Mouse (Mus musculus) heart, postnatal 0 days (tissue): Measurements from ENCODE around the gene Gatad2a. TPM values are rescaled to one million over a fixed set of nuclear protein-coding genes. Genes with fewer than 3 reads are reported as not detected.
A peak's percentile ranks its signal among the peaks of the same experiment; 100 is the strongest.

Experiments
- ATAC-seq: fragments of 200-750 bp; cut with Nextera tagmentation; 2 replicates; pipeline ENCODE4 v1.8.0; 2017; ENCODE audit warnings: low read depth, moderate number of reproducible peaks, moderate library complexity; ENCODE audit not compliant: insufficient read depth
- DNase-seq: peaks from one replicate; pipeline ENCODE4 v3.0.0-alpha.2; 2016; ENCODE audit warnings: low spot score
- H3K27ac ChIP-seq: fragments of 300-500 bp; sonication (generic); 2 replicates; pipeline ENCODE4 v1.5.1; 2014; ENCODE audit warnings: low read depth, mild to moderate bottlenecking
- H3K27me3 ChIP-seq: fragments of 300-500 bp; sonication (generic); 2 replicates; pipeline ENCODE4 v1.6.1; 2014; ENCODE audit warnings: low read length, mixed read lengths; ENCODE audit not compliant: control insufficient read depth, insufficient read depth
- H3K36me3 ChIP-seq: fragments of 300-500 bp; sonication (generic); replicated peaks from 2 replicates; pipeline ENCODE4 v1.6.1; 2014; ENCODE audit warnings: low read length, mixed read lengths; ENCODE audit not compliant: control insufficient read depth, insufficient read depth
- H3K4me1 ChIP-seq: fragments of 300-500 bp; sonication (generic); 2 replicates; pipeline ENCODE4 v1.6.1; 2014; ENCODE audit warnings: antibody characterized with exemption; ENCODE audit not compliant: control insufficient read depth, insufficient read depth
- H3K4me2 ChIP-seq: fragments of 300-500 bp; sonication (generic); 2 replicates; pipeline ENCODE4 v1.6.1; 2014; ENCODE audit warnings: low read depth, mild to moderate bottlenecking, low read length, moderate library complexity
- H3K4me3 ChIP-seq: fragments of 300-500 bp; sonication (generic); 2 replicates; pipeline ENCODE4 v1.5.1; 2014; ENCODE audit warnings: low read depth, low read length
- H3K9ac ChIP-seq: fragments of 300-500 bp; sonication (generic); replicated peaks from 2 replicates; pipeline ENCODE4 v1.6.1; 2014; ENCODE audit warnings: low read depth, low read length, mixed read lengths
- H3K9me3 ChIP-seq: fragments of 300-500 bp; sonication (generic); replicated peaks from 2 replicates; pipeline ENCODE4 v1.6.1; 2016; ENCODE audit warnings: low read length; ENCODE audit not compliant: control insufficient read depth
- CTCF ChIP-seq: IDR thresholded peaks from 2 replicates; pipeline ENCODE4 v1.5.1; 2016; ENCODE audit warnings: antibody characterized with exemption, control low read depth, low read depth
- EP300 ChIP-seq: IDR thresholded peaks from 2 replicates; pipeline ENCODE4 v1.6.1; 2016; ENCODE audit warnings: antibody characterized with exemption, low read depth
- WGBS: fragments of 180-500 bp; shearing (Covaris S2); extraction: QIAGEN DNeasy Blood & Tissue Kit; methylation state at CpG from one replicate; pipeline ENCODE4 v1.1.7; 2014; 5-methylcytosine and 5-hydroxymethylcytosine counted together
- polyA plus RNA-seq: library from polyadenylated mRNA; unstranded; fragments of >200 nt; fragmentation: Nextera tagmentation; extraction: Ambion mirVana; gene quantifications from 2 replicates; pipeline ENCODE4 v1.2.1, GENCODE M21; 2015
- total RNA-seq: library from RNA; depleted of rRNA; stranded (reverse); fragments of >200 nt; gene quantifications from 2 replicates; pipeline ENCODE4 v1.2.3, GENCODE M21; 2014; ENCODE audit warnings: low replicate concordance

Gatad2a gene
- total and polyA plus RNA-seq, 2 experiments from 2014 or later, result 18.9 to 26.9 TPM

DNA sequence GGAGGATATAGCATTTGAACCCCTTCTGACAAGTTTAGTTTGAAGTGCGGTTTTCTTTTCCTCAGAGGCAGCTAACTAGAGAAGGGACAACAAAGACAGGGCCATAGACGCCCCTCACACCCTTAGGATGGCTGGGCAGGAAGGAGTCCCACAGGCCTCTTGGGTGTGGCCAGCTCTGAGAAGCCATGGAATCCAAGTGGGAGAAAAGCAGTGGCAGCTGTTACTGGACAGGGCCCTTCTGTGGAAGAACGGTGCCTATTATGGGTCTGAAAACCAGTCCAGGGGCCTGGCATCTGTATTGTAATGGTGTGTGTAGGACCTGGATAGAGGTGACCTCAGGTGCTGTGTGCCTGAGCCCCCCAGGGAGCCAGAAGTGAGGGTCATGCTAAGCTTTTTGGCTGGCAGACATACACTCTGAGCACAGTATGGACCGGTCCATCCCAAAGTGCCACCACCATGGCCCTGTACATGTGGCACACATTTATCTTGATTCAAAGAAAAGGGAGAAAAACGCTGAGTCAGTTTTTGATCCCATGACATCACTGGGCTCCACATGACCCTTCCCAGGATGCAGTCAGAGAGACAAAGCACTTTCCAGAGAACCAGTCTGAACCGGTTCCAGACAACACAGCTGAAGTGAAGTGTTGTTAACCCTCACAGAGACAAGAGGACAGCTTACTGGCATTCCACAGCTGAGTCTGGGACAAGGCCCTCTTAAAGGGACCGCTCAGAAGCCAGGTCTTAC, 60.0 kb downstream of the Gatad2a start:
- no peak overlapping the region for H3K4me2 ChIP-seq
- 30% methylated on average over 7 of the region's 7 CpGs for WGBS
- peaks cover 13% of the 10 kb centered on the region for H3K36me3 ChIP-seq
- peak; percentile 96 for DNase-seq
- H3K27me3 ChIP-seq, result no peaks in the 10 kb centered on the region
- no peaks in the 10 kb centered on the region for H3K9me3 ChIP-seq
- TF ChIP-seq EP300, result peak; percentile 54; the same call in 1 of the 2 replicates
- TF ChIP-seq CTCF, result no peak
- H3K4me1 ChIP-seq, result peaks cover 55% of the 10 kb centered on the region
- peak; percentile 94 for ATAC-seq
- no peak overlapping the region for H3K9ac ChIP-seq
- peak overlapping the region; percentile 85 for H3K27ac ChIP-seq
- no peak overlapping the region for H3K4me3 ChIP-seq

GRCm38 (mm10) chr8:69935431-69935830, 60.8 kb downstream of the Gatad2a start:
- Histone ChIP-seq H3K9ac (no peak overlapping the region), H3K36me3 (peaks cover 13% of the 10 kb centered on the region), H3K9me3 (no peaks in the 10 kb centered on the region), H3K4me2 (no peak overlapping the region), H3K4me3 (no peak overlapping the region), H3K27ac (peak overlapping the region; percentile 85), H3K27me3 (no peaks in the 10 kb centered on the region), H3K4me1 (peaks cover 48% of the 10 kb centered on the region)
- TF ChIP-seq CTCF, result no peak
- ATAC-seq (no peak), DNase-seq (no peak)
- 68% methylated on average over 3 of the region's 3 CpGs for WGBS

DNA sequence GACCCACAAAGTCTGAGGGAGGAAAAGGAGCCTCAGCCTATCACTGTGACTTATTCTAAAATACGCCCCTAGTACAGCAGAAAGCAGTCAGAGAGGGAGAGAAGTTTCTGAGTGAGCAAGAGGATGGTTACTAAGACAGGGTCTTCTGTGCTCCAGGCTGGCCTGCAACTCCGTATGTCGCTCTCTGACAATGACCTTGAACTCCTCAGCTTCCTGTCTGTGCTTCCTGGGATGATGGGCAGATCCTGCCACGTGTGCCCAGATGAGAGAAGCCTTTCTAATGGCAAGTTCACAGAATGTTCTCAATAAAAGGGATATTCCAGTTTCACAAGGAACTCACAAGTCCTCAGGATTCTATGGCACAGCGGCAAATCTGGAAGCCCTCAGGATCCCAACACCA, 61.6 kb downstream of the Gatad2a start:
- Histone ChIP-seq H3K4me3 (no peak overlapping the region), H3K4me2 (no peak overlapping the region), H3K27ac (no peak overlapping the region), H3K9me3 (no peaks in the 10 kb centered on the region), H3K27me3 (no peaks in the 10 kb centered on the region), H3K4me1 (peaks cover 40% of the 10 kb centered on the region), H3K9ac (no peak overlapping the region), H3K36me3 (peaks cover 13% of the 10 kb centered on the region)
- no peak for ATAC-seq
- TF ChIP-seq EP300 (no peak), CTCF (no peak)
- no peak for DNase-seq
- 63% methylated on average over 5 of the region's 5 CpGs for WGBS

DNA sequence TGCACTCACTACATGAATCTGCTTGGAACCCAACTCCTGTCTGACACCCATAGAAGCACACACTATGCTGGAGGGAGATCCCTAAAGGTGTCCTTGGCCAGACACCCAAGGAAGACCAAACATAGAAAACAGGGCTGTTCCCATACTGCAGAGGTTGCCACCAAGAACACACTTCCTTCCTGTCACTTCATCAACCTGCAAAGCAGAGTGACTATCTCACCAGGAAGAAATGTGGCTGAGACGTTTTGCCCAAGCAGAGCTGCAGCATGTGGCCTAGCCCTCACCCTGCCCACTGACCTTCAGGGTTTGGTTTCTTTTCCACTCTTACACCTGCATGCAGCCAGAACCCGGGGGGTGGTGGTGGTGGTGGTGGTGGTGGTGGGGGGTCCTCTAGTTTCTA, 62.4 kb downstream of the Gatad2a start:
- ATAC-seq, result no peak
- H3K4me1 ChIP-seq, result peaks cover 34% of the 10 kb centered on the region

DNA sequence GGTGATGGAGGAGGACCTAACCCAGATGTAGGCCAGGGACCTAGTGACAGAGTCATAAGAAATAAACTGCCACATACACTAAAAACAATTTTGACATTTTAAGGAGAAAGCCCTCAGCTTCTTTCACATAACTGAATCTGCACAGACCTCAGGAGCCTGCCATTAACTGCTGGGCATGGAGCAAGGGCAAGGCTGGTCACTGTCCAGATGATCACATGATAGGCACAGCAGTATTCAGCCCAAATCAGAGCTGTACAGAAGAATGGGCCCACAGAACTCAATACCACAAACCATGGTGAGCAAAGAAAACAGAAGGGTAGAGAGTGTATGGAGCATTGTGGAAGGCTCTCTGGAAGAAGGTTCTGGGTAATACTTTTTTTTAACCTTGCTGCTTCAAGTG, 69.3 kb downstream of the Gatad2a start:
- no peak overlapping the region for H3K4me3 ChIP-seq
- H3K9ac ChIP-seq, result no peak overlapping the region
- no peak for TF ChIP-seq CTCF
- no peak for TF ChIP-seq EP300
- no peaks in the 10 kb centered on the region for H3K27me3 ChIP-seq
- peaks cover 9% of the 10 kb centered on the region; the same call in 1 of the 2 replicates for H3K36me3 ChIP-seq
- ATAC-seq (no peak), DNase-seq (no peak)
- no peak overlapping the region for H3K4me2 ChIP-seq
- H3K4me1 ChIP-seq, result no peaks in the 10 kb centered on the region; the same call in 1 of the 2 replicates
- H3K27ac ChIP-seq, result no peak overlapping the region
- H3K9me3 ChIP-seq, result no peaks in the 10 kb centered on the region

More for the DNA sequence above, 62.4 kb downstream of the Gatad2a start:
- 33% methylated on average over 2 of the region's 2 CpGs for WGBS
- Histone ChIP-seq H3K27ac (no peak overlapping the region), H3K9me3 (no peaks in the 10 kb centered on the region), H3K27me3 (no peaks in the 10 kb centered on the region), H3K36me3 (peaks cover 13% of the 10 kb centered on the region), H3K9ac (no peak overlapping the region), H3K4me2 (no peak overlapping the region), H3K4me3 (no peak overlapping the region)
- TF ChIP-seq CTCF (no peak), EP300 (no peak)
- no peak for DNase-seq

DNA sequence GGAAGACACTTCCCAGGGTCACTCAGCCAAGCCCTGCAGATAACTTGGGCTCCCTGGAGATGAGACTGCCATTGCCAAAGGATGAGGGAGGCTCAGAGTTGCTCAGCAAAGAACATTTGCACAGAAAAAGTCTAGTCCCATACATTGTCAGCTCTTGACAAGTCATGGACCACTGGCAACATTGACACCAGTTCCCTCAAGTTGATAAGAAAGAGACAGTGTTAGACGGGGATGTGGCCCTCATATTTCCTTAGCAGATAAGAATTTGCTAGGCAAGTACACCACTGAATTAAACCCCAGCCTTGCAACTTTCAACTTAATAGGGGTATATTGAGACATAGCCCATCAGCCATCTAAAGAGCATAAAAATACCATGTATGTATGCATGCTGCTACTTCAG, 72.2 kb downstream of the Gatad2a start:
- H3K27ac ChIP-seq, result no peak overlapping the region
- H3K27me3 ChIP-seq, result no peaks in the 10 kb centered on the region
- 36% methylated on average over 1 of the region's 1 CpGs for WGBS
- H3K4me3 ChIP-seq, result no peak overlapping the region
- H3K36me3 ChIP-seq, result peaks cover 9% of the 10 kb centered on the region; the same call in 1 of the 2 replicates
- no peak overlapping the region for H3K4me2 ChIP-seq
- H3K9me3 ChIP-seq, result no peaks in the 10 kb centered on the region
- no peaks in the 10 kb centered on the region; the same call in none of the 2 replicates for H3K4me1 ChIP-seq
- DNase-seq (no peak), ATAC-seq (no peak)
- no peak for TF ChIP-seq CTCF
- TF ChIP-seq EP300, result no peak
- H3K9ac ChIP-seq, result no peak overlapping the region
